Mouse (Mus musculus) G1E (cell line): ENCODE data around the gene 4933407L21Rik. TPM values are rescaled to one million over a fixed set of nuclear protein-coding genes. Genes with fewer than 3 reads are reported as not detected.

Source experiments
- ATAC-seq: 2 replicates; pipeline ENCODE4 v1.8.0; 2016; ENCODE audit warnings: mild to moderate bottlenecking; ENCODE audit not compliant: insufficient number of reproducible peaks, poor library complexity, low FRiP score, severe bottlenecking; ENCODE audit errors: extremely low read depth
- DNase-seq: peaks from one replicate; pipeline ENCODE4 v3.0.0; 2012; ENCODE audit warnings: low spot score
- H3K27me3 ChIP-seq: 2 replicates; pipeline ENCODE4 v1.6.1; 2012; ENCODE audit warnings: mild to moderate bottlenecking, low read length, inconsistent platforms; ENCODE audit not compliant: insufficient read depth
- H3K36me3 ChIP-seq: replicated peaks from 2 replicates; pipeline ENCODE3; 2012; ENCODE audit warnings: mild to moderate bottlenecking, inconsistent platforms
- H3K4me1 ChIP-seq: 2 replicates; pipeline ENCODE4 v1.6.1; 2012; ENCODE audit warnings: low read depth, low read length, inconsistent platforms, mixed read lengths; ENCODE audit not compliant: insufficient read depth
- H3K4me3 ChIP-seq: 2 replicates; pipeline ENCODE4 v1.5.1; 2012; ENCODE audit warnings: low read depth, mild to moderate bottlenecking, inconsistent platforms, low read length, moderate library complexity, mixed read lengths
- H3K9me3 ChIP-seq: replicated peaks from 2 replicates; pipeline ENCODE4 v1.6.1; 2012; ENCODE audit warnings: inconsistent platforms
- CTCF ChIP-seq: IDR thresholded peaks from 2 replicates; pipeline ENCODE4 v1.5.1; 2012; ENCODE audit warnings: low read depth, low read length, inconsistent platforms, mixed read lengths
- GATA1 ChIP-seq: IDR thresholded peaks from 2 replicates; pipeline ENCODE4 v1.6.1; 2012; ENCODE audit warnings: borderline replicate concordance, low read length, inconsistent platforms, mixed read lengths
- GATA2 ChIP-seq: IDR thresholded peaks from 2 replicates; pipeline ENCODE4 v1.6.1; 2012; ENCODE audit warnings: low read depth, low read length, inconsistent platforms, borderline replicate concordance
- POLR2AphosphoS5 ChIP-seq: IDR thresholded peaks from 2 replicates; pipeline ENCODE4 v1.6.1; 2012; ENCODE audit warnings: low read depth, low read length, inconsistent platforms; ENCODE audit not compliant: insufficient replicate concordance
- TAL1 ChIP-seq: conservative IDR thresholded peaks from 2 replicates; pipeline ENCODE4 v1.6.1; 2012; ENCODE audit warnings: low read depth, low read length, inconsistent platforms, mixed read lengths
- polyA plus RNA-seq: library from polyadenylated mRNA; stranded (reverse); fragments of >175 nt; gene quantifications from 2 replicates; pipeline ENCODE4 v1.2.3, GENCODE M21; 2012
- total RNA-seq, 2 experiments: library from RNA; stranded (forward) in 1 of 2; stranded (reverse) in 1 of 2; fragments of 200-1000 nt in 1 of 2; fragments of >200 nt in 1 of 2; fragmentation: Nextera tagmentation in 1 of 2; gene quantifications; 2 replicates each; pipeline ENCODE4 v1.2.3; 2014 to 2017

Gene 4933407L21Rik
- total and polyA plus RNA-seq, 3 experiments: 0.05 TPM; not detected in 2

GRCm38 (mm10) chr1:85900521-85901333 lies 27.6 kb upstream of the 4933407L21Rik start:
- Histone ChIP-seq H3K27me3 (no peaks in the 10 kb centered on the region), H3K4me1 (peaks cover 62% of the 10 kb centered on the region), H3K4me3 (no peak overlapping the region), H3K9me3 (no peaks in the 10 kb centered on the region), H3K36me3 (peaks cover 56% of the 10 kb centered on the region)
- DNase-seq (no peak), ATAC-seq (no peak)
- no peak for TF ChIP-seq POLR2AphosphoS5
- TF ChIP-seq GATA2: no peak

DNA sequence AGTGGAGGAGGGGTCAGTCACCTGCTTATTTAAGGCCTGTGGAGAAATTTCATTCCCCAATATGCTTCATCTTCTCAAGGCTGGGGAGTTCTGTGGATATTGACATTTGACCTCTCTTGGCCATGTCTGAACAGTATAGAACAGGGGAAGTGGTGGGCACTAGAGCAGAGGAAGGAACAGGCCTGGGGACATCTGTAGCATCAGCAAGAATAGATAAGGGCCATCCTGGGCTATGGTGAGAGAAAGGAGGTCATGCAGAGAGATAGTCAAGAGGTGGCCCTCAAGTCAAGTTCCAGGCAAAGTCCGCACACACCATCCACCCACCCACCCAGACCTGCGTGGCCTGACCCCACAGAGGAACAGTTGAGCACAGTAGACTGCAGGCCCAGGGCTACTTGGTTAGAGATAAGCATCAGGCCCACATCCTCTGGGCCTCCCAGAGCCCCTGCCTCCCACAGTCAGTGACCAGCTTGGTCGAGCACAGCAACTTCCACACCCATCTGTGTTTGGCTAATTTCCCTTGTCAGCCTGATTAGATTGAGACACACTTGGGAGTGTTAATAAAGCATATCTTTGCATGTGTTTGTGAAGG lies 26.7 kb upstream of the 4933407L21Rik start:
- TF ChIP-seq CTCF (no peak), GATA2 (no peak), POLR2AphosphoS5 (no peak), GATA1 (no peak), TAL1 (no peak)
- no peak for ATAC-seq
- Histone ChIP-seq H3K27me3 (no peaks in the 10 kb centered on the region), H3K4me1 (peaks cover 54% of the 10 kb centered on the region), H3K36me3 (peaks cover 65% of the 10 kb centered on the region), H3K4me3 (no peak overlapping the region), H3K9me3 (no peaks in the 10 kb centered on the region)
- no peak for DNase-seq

DNA sequence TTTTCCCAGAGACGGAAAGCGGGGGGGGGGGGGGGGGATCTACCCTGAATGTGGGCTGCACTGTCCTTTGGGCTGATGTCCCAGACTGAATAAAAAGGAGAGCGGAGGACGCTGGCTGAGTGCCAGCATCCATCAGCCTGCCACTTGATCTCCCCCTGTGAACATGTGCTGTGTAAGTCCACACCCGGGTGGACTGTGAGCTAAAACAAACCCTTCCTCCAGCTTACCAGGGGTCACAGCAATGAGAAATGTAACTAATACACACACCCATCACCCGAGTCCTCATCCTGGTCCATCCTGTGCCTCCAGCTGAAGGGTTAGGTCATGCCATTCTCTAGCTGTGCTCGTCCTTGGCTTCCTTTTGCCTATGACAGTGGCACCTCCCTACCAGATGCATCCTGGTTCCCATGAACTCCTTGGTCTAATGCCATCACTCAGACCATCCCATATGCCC lies 26.1 kb upstream of the 4933407L21Rik start:
- no peaks in the 10 kb centered on the region for H3K9me3 ChIP-seq
- peaks cover 48% of the 10 kb centered on the region for H3K4me1 ChIP-seq
- no peak for TF ChIP-seq GATA2
- no peak for TF ChIP-seq TAL1
- TF ChIP-seq CTCF: no peak
- TF ChIP-seq POLR2AphosphoS5: no peak
- TF ChIP-seq GATA1: no peak
- DNase-seq: no peak
- H3K27me3 ChIP-seq: no peaks in the 10 kb centered on the region
- no peak overlapping the region for H3K4me3 ChIP-seq
- H3K36me3 ChIP-seq: peaks cover 70% of the 10 kb centered on the region
- ATAC-seq: no peak

DNA sequence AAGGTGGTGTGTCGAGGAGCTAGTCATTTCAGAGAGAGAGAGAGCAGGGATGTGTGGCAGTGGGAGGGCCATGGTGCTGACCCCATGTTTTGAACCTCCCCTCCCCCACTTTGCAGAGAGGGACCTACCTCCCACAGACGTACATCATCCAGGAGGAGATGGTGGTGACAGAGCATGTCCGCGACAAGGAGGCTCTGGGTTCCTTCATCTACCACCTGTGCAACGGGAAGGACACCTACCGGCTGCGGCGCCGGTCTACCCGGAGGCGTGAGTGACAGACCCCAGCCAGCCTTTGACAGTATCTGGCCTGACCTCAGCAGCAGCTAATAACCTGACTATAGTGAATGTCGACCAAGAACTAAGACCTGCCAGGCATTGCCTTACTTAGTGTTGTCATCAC lies 21.4 kb upstream of the 4933407L21Rik start:
- TF ChIP-seq GATA1 (no peak), POLR2AphosphoS5 (no peak), CTCF (no peak), GATA2 (no peak), TAL1 (no peak)
- H3K27me3 ChIP-seq: no peaks in the 10 kb centered on the region
- H3K4me1 ChIP-seq: peaks cover 4% of the 10 kb centered on the region
- H3K9me3 ChIP-seq: no peaks in the 10 kb centered on the region
- H3K36me3 ChIP-seq: peaks cover 70% of the 10 kb centered on the region
- ATAC-seq (no peak), DNase-seq (no peak)
- no peak overlapping the region for H3K4me3 ChIP-seq

DNA sequence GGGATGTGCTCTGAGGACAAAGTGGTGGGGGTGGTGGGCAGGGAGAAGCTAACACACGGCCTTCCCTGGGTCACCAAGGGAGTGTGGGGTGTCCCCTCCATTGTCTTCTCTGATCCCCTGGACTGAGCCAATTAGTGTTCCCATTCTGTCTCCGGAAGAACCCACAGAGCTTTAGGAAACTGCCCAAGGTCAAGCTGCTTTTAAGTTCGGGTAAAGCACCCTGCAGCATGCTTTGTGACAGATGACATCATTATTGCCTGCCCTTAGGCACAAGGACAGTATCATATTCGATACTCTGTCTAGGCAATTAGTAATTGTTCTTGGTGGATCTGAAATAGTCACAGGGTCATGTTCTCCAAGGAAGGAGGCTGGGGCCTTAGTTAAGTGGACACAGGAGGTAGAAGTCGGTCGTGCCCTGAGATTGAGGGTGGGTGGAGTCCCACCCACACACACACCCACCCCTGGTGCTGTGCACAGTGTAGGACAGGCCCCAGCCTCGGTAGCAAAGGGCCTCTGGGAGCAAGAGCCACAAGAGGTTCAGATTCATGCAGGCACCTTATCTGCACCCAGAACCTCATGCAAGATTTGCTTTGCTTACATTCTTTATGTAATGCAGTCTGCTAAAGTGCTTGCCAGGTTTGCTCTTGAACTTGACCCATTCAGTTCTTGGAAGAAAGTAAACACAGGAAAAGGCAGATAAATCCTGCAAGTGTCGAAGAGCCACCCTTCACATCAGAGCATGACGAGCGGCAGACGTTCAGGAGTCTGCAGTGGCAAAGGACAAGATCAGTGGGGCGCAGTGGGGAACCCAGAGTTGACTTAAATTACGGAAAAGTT lies 19.3 kb upstream of the 4933407L21Rik start:
- H3K27me3 ChIP-seq: peaks cover under 1% of the 10 kb centered on the region; the same call in 1 of the 2 replicates
- no peak for DNase-seq
- ATAC-seq: no peak
- H3K9me3 ChIP-seq: no peaks in the 10 kb centered on the region
- H3K4me3 ChIP-seq: no peak overlapping the region
- no peaks in the 10 kb centered on the region for H3K4me1 ChIP-seq
- no peak for TF ChIP-seq POLR2AphosphoS5
- no peak for TF ChIP-seq TAL1
- TF ChIP-seq CTCF: no peak
- TF ChIP-seq GATA1: no peak
- no peak for TF ChIP-seq GATA2
- H3K36me3 ChIP-seq: peaks cover 51% of the 10 kb centered on the region
